Mouse (Mus musculus) stomach, embryonic 16.5 days (tissue): Measurements from ENCODE around the gene Lctl. TPM values are rescaled to one million over a fixed set of nuclear protein-coding genes. Genes with fewer than 3 reads are reported as not detected.
"Not testable (repeated sequence)": the region's sequence is repeated elsewhere in the genome, so short reads cannot be mapped to it uniquely, and the experiment has no call there.

ENCODE experiments used
- ATAC-seq: fragments of 200-750 bp; cut with Nextera tagmentation; 2 replicates; pipeline ENCODE4 v1.8.0; 2017; ENCODE audit warnings: moderate number of reproducible peaks, moderate TSS enrichment; ENCODE audit not compliant: insufficient read depth, low FRiP score
- H3K27ac ChIP-seq: fragments of 300-500 bp; sonication (generic); 2 replicates; pipeline ENCODE4 v1.5.1; 2014; ENCODE audit warnings: low read length
- H3K27me3 ChIP-seq: fragments of 300-500 bp; sonication (generic); 2 replicates; pipeline ENCODE4 v1.6.1; 2014; ENCODE audit warnings: low read length, control low read depth, mixed read lengths; ENCODE audit not compliant: control insufficient read depth, insufficient read depth
- H3K36me3 ChIP-seq: fragments of 300-500 bp; sonication (generic); 2 replicates; pipeline ENCODE4 v1.6.1; 2014; ENCODE audit warnings: low read length; ENCODE audit not compliant: control insufficient read depth, insufficient read depth
- H3K4me1 ChIP-seq: fragments of 300-500 bp; sonication (generic); 2 replicates; pipeline ENCODE4 v1.6.1; 2014; ENCODE audit warnings: low read length, control low read depth, mixed read lengths; ENCODE audit not compliant: control insufficient read depth, insufficient read depth
- H3K4me2 ChIP-seq: fragments of 300-500 bp; sonication (generic); 2 replicates; pipeline ENCODE4 v1.6.1; 2014; ENCODE audit warnings: low read depth, low read length, mixed read lengths
- H3K4me3 ChIP-seq: fragments of 300-500 bp; sonication (generic); replicated peaks from 2 replicates; pipeline ENCODE4 v1.5.1; 2014; ENCODE audit warnings: mild to moderate bottlenecking, low read length
- H3K9ac ChIP-seq: fragments of 300-500 bp; sonication (generic); 2 replicates; pipeline ENCODE4 v1.6.1; 2014; ENCODE audit warnings: low read length
- H3K9me3 ChIP-seq: fragments of 300-500 bp; sonication (generic); replicated peaks from 2 replicates; pipeline ENCODE4 v1.6.1; 2016; ENCODE audit warnings: low read length, control low read depth; ENCODE audit not compliant: control insufficient read depth
- WGBS: fragments of 180-500 bp; shearing (Covaris S2); extraction: QIAGEN DNeasy Blood & Tissue Kit; methylation state at CpG from one replicate; pipeline ENCODE4 v1.1.7; 2014; 5-methylcytosine and 5-hydroxymethylcytosine counted together
- polyA plus RNA-seq: library from polyadenylated mRNA; unstranded; fragments of >200 nt; fragmentation: Nextera tagmentation; extraction: Ambion mirVana; gene quantifications from 2 replicates; pipeline ENCODE4 v1.2.1, GENCODE M21; 2015

Lctl gene
- polyA plus RNA-seq, 1 experiment from 2014 or later: 0.23 TPM

GRCm38 (mm10) chr9:64125307-64125706, 8.4 kb downstream of the Lctl start:
- Histone ChIP-seq H3K4me1 (0 out of 2 replicates have a peak, but pooled peaks cover 6% of the 10 kb centered on the region), H3K27me3 (no peaks in the 10 kb centered on the region), H3K4me2 (no peak overlapping the region), H3K9me3 (no peaks in the 10 kb centered on the region), H3K36me3 (no peaks in the 10 kb centered on the region), H3K9ac (no peak overlapping the region), H3K4me3 (no peak overlapping the region), H3K27ac (peak overlapping the region; percentile 62)
- WGBS: 47% methylated on average over 3 of the region's 3 CpGs
- ATAC-seq: no peak

GRCm38 (mm10) chr9:64126121-64126520, 9.2 kb downstream of the Lctl start:
- 56% methylated on average over 12 of the region's 12 CpGs for WGBS
- Histone ChIP-seq H3K4me2 (no peak overlapping the region), H3K9ac (no peak overlapping the region), H3K9me3 (no peaks in the 10 kb centered on the region), H3K4me3 (no peak overlapping the region), H3K36me3 (no peaks in the 10 kb centered on the region), H3K27ac (no peak overlapping the region), H3K27me3 (no peaks in the 10 kb centered on the region), H3K4me1 (0 out of 2 replicates have a peak, but pooled peaks cover 6% of the 10 kb centered on the region)
- ATAC-seq: no peak

DNA sequence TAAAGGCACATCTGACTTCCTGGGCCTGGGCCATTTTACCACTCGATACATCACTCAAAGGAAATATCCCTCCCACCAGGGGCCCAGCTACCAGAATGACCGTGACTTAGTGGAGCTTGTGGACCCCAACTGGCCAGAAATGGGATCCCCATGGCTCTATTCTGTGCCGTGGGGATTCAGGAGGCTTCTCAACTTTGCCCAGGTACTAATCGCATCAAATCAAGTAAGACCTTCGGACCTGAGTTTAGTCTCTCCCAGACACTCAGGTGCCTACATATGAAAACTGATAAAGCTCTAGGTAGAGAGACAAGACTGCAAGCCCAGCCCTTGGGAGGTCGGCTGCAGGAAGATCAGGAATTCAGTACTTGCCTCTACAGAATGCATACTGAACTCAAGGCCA, 14.7 kb downstream of the Lctl start:
- Histone ChIP-seq H3K4me3 (no peak overlapping the region), H3K36me3 (no peaks in the 10 kb centered on the region), H3K9me3 (no peaks in the 10 kb centered on the region), H3K27ac (no peak overlapping the region), H3K4me2 (no peak overlapping the region), H3K27me3 (no peaks in the 10 kb centered on the region), H3K9ac (no peak overlapping the region), H3K4me1 (no peaks in the 10 kb centered on the region)
- WGBS: 75% methylated on average over 6 of the region's 6 CpGs
- ATAC-seq: no peak

DNA sequence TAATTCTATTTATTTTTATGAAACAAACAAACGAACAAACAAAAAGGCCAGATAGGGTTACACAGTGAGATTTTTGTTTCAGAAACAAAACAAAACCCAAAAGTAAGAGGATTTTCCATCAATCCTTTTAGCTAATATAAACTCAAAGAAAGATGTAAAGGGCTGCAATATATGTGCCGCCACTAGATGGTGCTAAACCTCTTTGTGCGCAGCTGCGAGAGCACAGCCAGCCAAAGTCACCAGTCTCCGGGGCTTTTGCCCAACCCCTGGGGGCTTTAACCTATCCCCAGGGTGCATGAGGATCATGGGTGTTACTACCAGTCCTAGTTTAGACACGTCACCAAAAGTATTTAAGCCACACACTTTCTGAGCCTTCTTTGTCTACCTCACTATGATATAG, 21.9 kb downstream of the Lctl start:
- not testable (repeated sequence) for H3K36me3 ChIP-seq, ATAC-seq, H3K9ac ChIP-seq, H3K27me3 ChIP-seq, H3K27ac ChIP-seq, H3K4me2 ChIP-seq, H3K9me3 ChIP-seq, H3K4me1 ChIP-seq, H3K4me3 ChIP-seq
- WGBS: 6% methylated on average over 6 of the region's 6 CpGs

DNA sequence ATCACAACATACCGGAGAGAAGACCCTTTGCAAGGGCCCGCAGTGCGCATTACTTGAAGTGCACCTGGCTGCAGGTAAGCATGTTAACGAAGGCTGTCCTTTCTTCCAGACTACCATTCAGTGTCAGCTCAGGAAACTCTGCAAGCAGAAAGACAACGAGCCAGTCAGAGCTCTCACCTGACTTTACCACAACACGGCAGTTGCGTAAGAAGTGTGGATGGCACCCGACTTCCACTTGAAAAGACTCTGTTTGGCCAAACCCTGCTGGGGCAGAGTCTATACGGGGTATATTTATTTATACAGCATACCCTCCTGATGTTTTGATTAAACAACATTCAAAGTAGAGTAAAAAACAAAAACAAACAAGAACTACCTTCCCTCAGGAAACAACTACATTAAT, 22.9 kb downstream of the Lctl start:
- Histone ChIP-seq H3K9me3 (no peaks in the 10 kb centered on the region), H3K36me3 (peaks cover 8% of the 10 kb centered on the region)

DNA sequence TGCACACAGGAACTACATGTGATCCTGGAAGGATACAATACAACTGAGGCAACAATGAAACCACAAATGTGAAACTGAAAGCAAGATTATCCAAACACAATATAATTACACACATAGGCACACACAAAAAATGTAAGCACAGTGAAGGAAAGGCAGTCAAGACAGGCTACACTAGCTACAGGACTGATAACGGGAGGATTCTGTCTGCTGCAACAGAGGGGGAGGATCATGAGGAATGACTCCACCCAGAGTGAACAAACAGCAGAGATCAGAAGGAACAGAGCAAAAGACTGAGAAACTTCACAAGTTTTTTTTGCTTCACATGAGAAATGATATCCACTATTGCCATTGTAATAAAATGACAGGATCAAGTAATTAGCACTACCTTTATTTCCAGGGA, 39.7 kb downstream of the Lctl start:
- ATAC-seq: no peak
- Histone ChIP-seq H3K4me1 (no peaks in the 10 kb centered on the region), H3K27me3 (no peaks in the 10 kb centered on the region), H3K4me3 (no peak overlapping the region), H3K9ac (no peak overlapping the region), H3K36me3 (peaks cover 5% of the 10 kb centered on the region), H3K9me3 (no peaks in the 10 kb centered on the region), H3K27ac (no peak overlapping the region), H3K4me2 (no peak overlapping the region)
- 80% methylated on average over 1 of the region's 1 CpGs for WGBS

More for the DNA sequence above, 22.9 kb downstream of the Lctl start:
- Histone ChIP-seq H3K4me1 (no peaks in the 10 kb centered on the region), H3K4me3 (no peak overlapping the region), H3K27ac (no peak overlapping the region), H3K4me2 (no peak overlapping the region), H3K9ac (no peak overlapping the region), H3K27me3 (no peaks in the 10 kb centered on the region)
- WGBS: 87% methylated on average over 9 of the region's 9 CpGs
- no peak for ATAC-seq

- ATAC-seq: no peak
- no peak overlapping the region for H3K4me3 ChIP-seq
- peaks cover 8% of the 10 kb centered on the region for H3K36me3 ChIP-seq
- H3K4me1 ChIP-seq: no peaks in the 10 kb centered on the region
- H3K9ac ChIP-seq: no peak overlapping the region
- H3K9me3 ChIP-seq: no peaks in the 10 kb centered on the region
- 90% methylated on average over 5 of the region's 5 CpGs for WGBS
- no peak overlapping the region for H3K4me2 ChIP-seq
- H3K27me3 ChIP-seq: no peaks in the 10 kb centered on the region
- H3K27ac ChIP-seq: no peak overlapping the region
Measured at GRCm38 (mm10) chr9:64160471-64160870, 43.5 kb downstream of the Lctl start.

DNA sequence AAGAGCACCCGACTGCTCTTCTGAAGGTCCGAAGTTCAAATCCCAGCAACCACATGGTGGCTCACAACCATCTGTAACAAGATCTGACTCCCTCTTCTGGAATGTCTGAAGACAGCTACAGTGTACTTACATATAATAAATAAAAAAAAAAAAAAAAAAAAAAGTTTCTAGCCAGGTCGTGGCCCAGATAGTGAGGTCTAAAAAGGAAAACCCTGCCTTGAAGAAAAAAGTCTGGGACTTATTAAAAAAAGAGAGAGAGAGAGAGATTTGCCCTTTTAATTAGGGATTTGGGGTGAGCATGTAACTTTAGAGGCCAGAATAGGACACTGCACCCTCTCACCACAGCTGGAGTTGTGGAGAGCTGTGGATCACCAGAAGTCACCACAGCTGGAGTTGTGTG, 53.0 kb downstream of the Lctl start:
- 91% methylated on average over 3 of the region's 3 CpGs for WGBS
- not testable (repeated sequence) for H3K4me3 ChIP-seq, H3K9me3 ChIP-seq, H3K27ac ChIP-seq, ATAC-seq, H3K4me2 ChIP-seq, H3K27me3 ChIP-seq, H3K9ac ChIP-seq, H3K36me3 ChIP-seq
- peaks cover 13% of the 10 kb centered on the region for H3K4me1 ChIP-seq

DNA sequence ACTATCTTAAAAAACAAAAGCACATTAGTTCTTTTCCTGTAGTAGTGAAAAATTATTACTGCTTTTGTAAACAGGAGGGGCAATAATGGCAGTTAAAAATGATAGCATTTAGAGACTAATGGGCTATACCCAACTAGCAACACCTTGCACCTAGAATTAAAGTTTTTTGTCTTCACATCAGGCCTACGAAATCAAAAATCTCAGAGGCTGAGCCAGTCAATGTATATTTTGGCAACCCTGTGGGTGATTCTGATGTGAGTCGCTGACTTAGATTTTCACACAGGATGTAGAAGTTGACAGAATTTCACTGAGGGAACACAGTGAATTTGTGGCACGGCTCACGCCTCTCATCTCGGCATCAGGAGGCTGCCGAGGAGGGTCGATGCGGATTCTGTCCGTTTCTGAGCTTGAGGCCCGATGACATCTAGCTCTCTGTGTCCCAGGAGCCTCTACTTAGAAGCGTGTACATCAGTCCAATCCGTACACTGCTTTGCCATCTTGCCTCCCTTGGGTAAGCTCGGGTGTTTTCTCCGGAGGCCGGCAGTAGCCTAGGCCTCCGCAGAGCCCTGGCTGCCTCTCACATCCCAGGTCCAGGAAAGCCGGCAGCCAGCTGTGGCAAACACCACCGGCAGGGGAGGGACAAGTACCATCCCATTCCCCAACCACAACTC, 55.3 kb downstream of the Lctl start:
- H3K9ac ChIP-seq: peak overlapping the region; percentile 73
- peak overlapping the region; percentile 68 for H3K4me2 ChIP-seq
- peaks cover 21% of the 10 kb centered on the region for H3K36me3 ChIP-seq
- peaks cover 13% of the 10 kb centered on the region for H3K4me1 ChIP-seq
- H3K27me3 ChIP-seq: no peaks in the 10 kb centered on the region
- H3K27ac ChIP-seq: peak overlapping the region; percentile 97
- peak overlapping the region; percentile 99 for H3K4me3 ChIP-seq
- 2% methylated on average over 18 of the region's 18 CpGs for WGBS
- H3K9me3 ChIP-seq: no peaks in the 10 kb centered on the region
- ATAC-seq: peak; percentile 48; the same call in 1 of the 2 replicates
